Mouse (Mus musculus) thymus, adult 2 months (tissue): ENCODE results near the gene Fam83c.

Source experiments
- CTCF ChIP-seq: fragments of 200-500 bp; IDR thresholded peaks from 2 replicates; pipeline ENCODE4 v1.5.1; 2012; ENCODE audit warnings: mild to moderate bottlenecking, control low read depth, low read length, moderate library complexity, borderline replicate concordance; ENCODE audit not compliant: control insufficient read depth, poor library complexity, insufficient read depth; ENCODE audit errors: extremely low read depth
- POLR2A ChIP-seq: fragments of 200-500 bp; IDR thresholded peaks from 2 replicates; pipeline ENCODE4 v1.6.1; 2012; ENCODE audit warnings: mild to moderate bottlenecking, low read length, control low read depth, moderate library complexity; ENCODE audit not compliant: control insufficient read depth, poor library complexity, insufficient read depth; ENCODE audit errors: extremely low read depth

DNA sequence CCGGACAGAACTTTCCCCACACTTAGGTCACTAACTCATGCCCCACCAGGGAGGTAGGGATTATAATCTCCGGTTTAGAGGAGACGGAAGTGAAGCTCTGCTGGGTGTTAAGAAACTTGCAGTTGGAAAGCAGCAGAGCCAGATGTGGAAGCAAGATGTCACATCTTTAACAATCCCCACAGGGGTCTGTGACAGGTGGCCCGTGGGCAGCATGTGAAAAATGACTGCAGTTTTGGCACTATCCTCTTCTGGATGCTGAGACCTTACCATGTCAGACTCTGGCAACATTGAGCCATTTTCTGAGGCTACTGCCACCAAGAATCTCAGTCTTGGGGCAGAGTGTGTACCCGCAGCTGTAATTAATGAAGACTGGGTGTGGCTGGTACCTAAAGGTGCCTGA is 30.6 kb downstream of the Fam83c start:
- TF ChIP-seq CTCF, result no peak
- TF ChIP-seq POLR2A, result no peak
